Mouse (Mus musculus): ENCODE measurements at regions not wholly inside any gene's neighbourhood (a gene's known extent, or its start where the extent isn't known, plus 50 kb on each side); places are given as distances from the start of the nearest gene placed in this dataset.

GRCm38 (mm10) chr9:43934691-43935064, 108.5 kb upstream of the Thy1 start:
- WGBS, result 28% methylated on average over 5 of the region's 5 CpGs
- Histone ChIP-seq H3K36me3 (replicated peaks) (no peaks in the 10 kb centered on the region), H3K27me3 (replicated peaks; ENCODE audit: low read depth, poor library complexity, severe bottlenecking) (peaks cover 22% of the 10 kb centered on the region; the same call in 1 of the 2 replicates), H3K4me3 (no peak overlapping the region), H3K27ac (replicated peaks) (no peak overlapping the region), H3K4me1 (peaks cover 13% of the 10 kb centered on the region), H3K9me3 (no peaks in the 10 kb centered on the region)
- DNase-seq (ENCODE audit: low spot score), result peak; percentile 47

- H3K27me3 ChIP-seq (replicated peaks; ENCODE audit: low read depth, poor library complexity, severe bottlenecking), result 0 out of 2 replicates have a peak, but pooled peaks cover 10% of the 10 kb centered on the region
- H3K27ac ChIP-seq (replicated peaks), result no peak overlapping the region
- no peak for DNase-seq (ENCODE audit: low spot score)
- H3K4me3 ChIP-seq, result no peak overlapping the region
- whole genome bisulfite sequencing, result 78% methylated on average over 11 of the region's 11 CpGs
- H3K36me3 ChIP-seq (replicated peaks), result no peaks in the 10 kb centered on the region
- peaks cover 9% of the 10 kb centered on the region for H3K4me1 ChIP-seq
- no peaks in the 10 kb centered on the region for H3K9me3 ChIP-seq
Observed at GRCm38 (mm10) chr9:43939336-43939735, 103.8 kb upstream of the Thy1 start.

GRCm38 (mm10) chr9:43942147-43942546, 101.0 kb upstream of the Thy1 start:
- Histone ChIP-seq H3K36me3 (replicated peaks) (no peaks in the 10 kb centered on the region), H3K27me3 (replicated peaks; ENCODE audit: low read depth, poor library complexity, severe bottlenecking) (no peaks in the 10 kb centered on the region), H3K4me3 (no peak overlapping the region), H3K4me1 (peaks cover 9% of the 10 kb centered on the region), H3K27ac (replicated peaks) (no peak overlapping the region), H3K9me3 (no peaks in the 10 kb centered on the region)
- no peak for DNase-seq (ENCODE audit: low spot score)
- WGBS, result 88% methylated on average over 5 of the region's 5 CpGs

- Histone ChIP-seq H3K36me3 (replicated peaks) (no peaks in the 10 kb centered on the region), H3K4me3 (no peak overlapping the region), H3K4me1 (peaks cover 22% of the 10 kb centered on the region), H3K27me3 (replicated peaks; ENCODE audit: low read depth, poor library complexity, severe bottlenecking) (no peaks in the 10 kb centered on the region), H3K27ac (replicated peaks) (no peak overlapping the region), H3K9me3 (no peaks in the 10 kb centered on the region)
- no peak for DNase-seq (ENCODE audit: low spot score)
- WGBS, result 40% methylated on average over 6 of the region's 6 CpGs
Observed at GRCm38 (mm10) chr9:43943522-43943921, 99.7 kb upstream of the Thy1 start.

- H3K27me3 ChIP-seq (replicated peaks; ENCODE audit: low read depth, poor library complexity, severe bottlenecking), result no peaks in the 10 kb centered on the region
- peaks cover 22% of the 10 kb centered on the region for H3K4me1 ChIP-seq
- H3K27ac ChIP-seq (replicated peaks), result no peak overlapping the region
- no peaks in the 10 kb centered on the region for H3K36me3 ChIP-seq (replicated peaks)
- no peak for DNase-seq (ENCODE audit: low spot score)
- 80% methylated on average over 13 of the region's 13 CpGs for WGBS
- H3K9me3 ChIP-seq, result no peaks in the 10 kb centered on the region
- H3K4me3 ChIP-seq, result no peak overlapping the region
Observed at GRCm38 (mm10) chr9:43944816-43945741, 98.1 kb upstream of the Thy1 start.

GRCm38 (mm10) chr9:43945997-43946649, 97.1 kb upstream of the Thy1 start:
- no peaks in the 10 kb centered on the region for H3K27me3 ChIP-seq (replicated peaks; ENCODE audit: low read depth, poor library complexity, severe bottlenecking)
- no peak overlapping the region for H3K4me3 ChIP-seq
- H3K36me3 ChIP-seq (replicated peaks), result no peaks in the 10 kb centered on the region
- no peaks in the 10 kb centered on the region for H3K9me3 ChIP-seq
- 84% methylated on average over 13 of the region's 13 CpGs for WGBS
- no peak overlapping the region for H3K27ac ChIP-seq (replicated peaks)
- peaks cover 22% of the 10 kb centered on the region for H3K4me1 ChIP-seq
- DNase-seq (ENCODE audit: low spot score), result no peak

GRCm38 (mm10) chr9:43947089-43947488, 96.1 kb upstream of the Thy1 start:
- Histone ChIP-seq H3K27me3 (replicated peaks; ENCODE audit: low read depth, poor library complexity, severe bottlenecking) (no peaks in the 10 kb centered on the region), H3K9me3 (no peaks in the 10 kb centered on the region), H3K4me1 (peaks cover 22% of the 10 kb centered on the region), H3K36me3 (replicated peaks) (no peaks in the 10 kb centered on the region), H3K4me3 (no peak overlapping the region), H3K27ac (replicated peaks) (no peak overlapping the region)
- no peak for DNase-seq (ENCODE audit: low spot score)
- WGBS, result 65% methylated on average over 5 of the region's 5 CpGs

- DNase-seq (ENCODE audit: low spot score), result peak; percentile 22
- H3K27ac ChIP-seq (replicated peaks), result no peak overlapping the region
- H3K36me3 ChIP-seq (replicated peaks), result no peaks in the 10 kb centered on the region
- no peaks in the 10 kb centered on the region for H3K27me3 ChIP-seq (replicated peaks; ENCODE audit: low read depth, poor library complexity, severe bottlenecking)
- no peaks in the 10 kb centered on the region for H3K9me3 ChIP-seq
- peaks cover 22% of the 10 kb centered on the region for H3K4me1 ChIP-seq
- WGBS, result 35% methylated on average over 11 of the region's 11 CpGs
- no peak overlapping the region for H3K4me3 ChIP-seq
Observed at GRCm38 (mm10) chr9:43947490-43948150, 95.6 kb upstream of the Thy1 start.

- Histone ChIP-seq H3K4me1 (peaks cover 3% of the 10 kb centered on the region), H3K4me3 (no peak overlapping the region), H3K36me3 (replicated peaks) (no peaks in the 10 kb centered on the region), H3K9me3 (no peaks in the 10 kb centered on the region), H3K27me3 (replicated peaks; ENCODE audit: low read depth, poor library complexity, severe bottlenecking) (no peaks in the 10 kb centered on the region), H3K27ac (replicated peaks) (no peak overlapping the region)
- 34% methylated on average over 7 of the region's 7 CpGs for WGBS
- DNase-seq (ENCODE audit: low spot score), result no peak
Observed at GRCm38 (mm10) chr9:43953128-43953527, 90.1 kb upstream of the Thy1 start.

- H3K36me3 ChIP-seq (replicated peaks), result no peaks in the 10 kb centered on the region
- no peak overlapping the region for H3K4me3 ChIP-seq
- peak; percentile 87 for DNase-seq (ENCODE audit: low spot score)
- H3K27me3 ChIP-seq (replicated peaks; ENCODE audit: low read depth, poor library complexity, severe bottlenecking), result no peaks in the 10 kb centered on the region
- no peak overlapping the region for H3K27ac ChIP-seq (replicated peaks)
- no peaks in the 10 kb centered on the region for H3K4me1 ChIP-seq
- WGBS, result 22% methylated on average over 9 of the region's 9 CpGs
- H3K9me3 ChIP-seq, result no peaks in the 10 kb centered on the region
Observed at GRCm38 (mm10) chr9:43959541-43959940, 83.6 kb upstream of the Thy1 start.

GRCm38 (mm10) chr9:43961431-43961830, 81.8 kb upstream of the Thy1 start:
- no peak overlapping the region for H3K27ac ChIP-seq (replicated peaks)
- no peaks in the 10 kb centered on the region for H3K4me1 ChIP-seq
- no peaks in the 10 kb centered on the region for H3K27me3 ChIP-seq (replicated peaks; ENCODE audit: low read depth, poor library complexity, severe bottlenecking)
- no peaks in the 10 kb centered on the region for H3K36me3 ChIP-seq (replicated peaks)
- no peak for DNase-seq (ENCODE audit: low spot score)
- 56% methylated on average over 12 of the region's 12 CpGs for WGBS
- H3K4me3 ChIP-seq, result no peak overlapping the region
- H3K9me3 ChIP-seq, result no peaks in the 10 kb centered on the region

GRCm38 (mm10) chr9:43965171-43965570, 78.0 kb upstream of the Thy1 start:
- DNase-seq (ENCODE audit: low spot score), result no peak
- no peaks in the 10 kb centered on the region for H3K36me3 ChIP-seq (replicated peaks)
- no peak overlapping the region for H3K4me3 ChIP-seq
- H3K4me1 ChIP-seq, result peaks cover 10% of the 10 kb centered on the region
- no peaks in the 10 kb centered on the region for H3K27me3 ChIP-seq (replicated peaks; ENCODE audit: low read depth, poor library complexity, severe bottlenecking)
- WGBS, result 70% methylated on average over 4 of the region's 4 CpGs
- H3K9me3 ChIP-seq, result no peaks in the 10 kb centered on the region
- H3K27ac ChIP-seq (replicated peaks), result no peak overlapping the region

All from embryonic facial prominence, embryonic 10.5 days (tissue).